Mouse (Mus musculus): ENCODE measurements around the gene Cplane1. TPM values are rescaled to one million over a fixed set of nuclear protein-coding genes. Genes with fewer than 3 reads are reported as not detected.
A peak's percentile ranks its signal among the peaks of the same experiment; 100 is the strongest.

The Cplane1 gene
- total RNA-seq (2012; rRNA removed) (2.9 and 3.4 TPM in 2 replicates), polyA plus RNA-seq (2012; ENCODE audit: insufficient read depth in 1 of 2, insufficient read length in 2 of 2, low read depth in 1 of 2, low replicate concordance in 2 of 2, missing spikeins in 1 of 2) (1 to 10 TPM in 1 of 2 experiments, not detected in 1; 6.3 TPM)

GRCm38 (mm10) chr15:8168591-8169265, at the start of gene Cplane1:
Gene Cplane1 (plus strand): TSS chr15:8169106.
- Histone ChIP-seq H3K79me2 (ENCODE audit: control insufficient read depth, insufficient read depth, low read length, poor library complexity) (peaks cover 2% of the 10 kb centered on the region; the same call in 1 of the 2 replicates), H3K36me3 (ENCODE audit: control insufficient read depth in 1 of 2, insufficient read depth in 2 of 2, low read length in 2 of 2) (peaks cover 0 to 2% of the 10 kb centered on the region in 2 experiments; a peak in 3 of 4 replicates), H3K9ac (ENCODE audit: control insufficient read depth, low read depth, low read length, poor library complexity, severe bottlenecking) (peak within 1 kb of the TSS; percentile 77), H3K27me3 (ENCODE audit: control insufficient read depth in 1 of 2, insufficient read depth in 2 of 2, low read length in 2 of 2) (no peaks in the 10 kb centered on the region), H3K4me3 (ENCODE audit: control insufficient read depth in 1 of 2, insufficient read depth in 1 of 2, low read depth in 2 of 2, low read length in 2 of 2) (peak within 1 kb of the TSS; percentile 71 to 98), H3K27ac (ENCODE audit: control insufficient read depth, low read depth, low read length) (peak within 1 kb of the TSS; percentile 40), H3K4me1 (ENCODE audit: control insufficient read depth in 1 of 2, insufficient read depth in 2 of 2, low read length in 2 of 2) (peaks cover 0 to 6% of the 10 kb centered on the region in 2 experiments; a peak in 2 of 4 replicates), H3K9me3 (replicated peaks; ENCODE audit: insufficient read depth, low read length) (no peaks in the 10 kb centered on the region)
- 0 out of 2 replicates have a peak, but pooled peaks have one; percentile 4 for TF ChIP-seq MEF2A (IDR thresholded peaks at IDR 0.05; ENCODE audit: extremely low read depth, insufficient replicate concordance, low read depth, low read length, poor library complexity, severe bottlenecking)
- TF ChIP-seq TCF12 (IDR thresholded peaks at IDR 0.05; ENCODE audit: low read depth, low read length): peak; percentile 66
- TF ChIP-seq CHD1 (IDR thresholded peaks at IDR 0.05; ENCODE audit: low read depth, low read length): peak; percentile 86
- TF ChIP-seq SIN3A (IDR thresholded peaks at IDR 0.05; ENCODE audit: low read length): peak; percentile 59; the same call in 1 of the 2 replicates
- no peak for TF ChIP-seq SMC3 (IDR thresholded peaks at IDR 0.05; ENCODE audit: low read depth, low read length)
- TF ChIP-seq MYC (IDR thresholded peaks at IDR 0.05; ENCODE audit: low read depth, low read length): no peak
- TF ChIP-seq GABPA (IDR thresholded peaks at IDR 0.05; ENCODE audit: low read depth, low read length): no peak
- TF ChIP-seq ZMIZ1 (IDR thresholded peaks at IDR 0.05; ENCODE audit: low read depth, low read length): peak; percentile 60
- peak; percentile 88 for TF ChIP-seq NELFE (IDR thresholded peaks at IDR 0.05; ENCODE audit: low read depth, low read length)
- peak; percentile 97 for TF ChIP-seq NRF1 (IDR thresholded peaks at IDR 0.05; ENCODE audit: insufficient read depth, low read depth, low read length, poor library complexity, severe bottlenecking)
- no peak for TF ChIP-seq RCOR1 (IDR thresholded peaks at IDR 0.05; ENCODE audit: low read depth, low read length)
- peak; percentile 69 for TF ChIP-seq MXI1 (IDR thresholded peaks at IDR 0.05; ENCODE audit: low read depth, low read length)
- peak; percentile 18; the same call in 1 of the 2 replicates for TF ChIP-seq MAX (IDR thresholded peaks at IDR 0.05; ENCODE audit: low read length)
- TF ChIP-seq USF1 (IDR thresholded peaks at IDR 0.05; ENCODE audit: low read depth, low read length): peak; percentile 86
- peak; percentile 69 for TF ChIP-seq HCFC1 (IDR thresholded peaks at IDR 0.05; ENCODE audit: low read depth, low read length)
- TF ChIP-seq POLR2AphosphoS2 (IDR thresholded peaks at IDR 0.05; ENCODE audit: low read length): peak; percentile 87; the same call in 1 of the 2 replicates
- peak; percentile 53; the same call in 1 of the 2 replicates for TF ChIP-seq ELF1 (IDR thresholded peaks at IDR 0.05; ENCODE audit: low read depth, low read length)
- TF ChIP-seq TBP (IDR thresholded peaks at IDR 0.05; ENCODE audit: low read depth, low read length): peak; percentile 61; the same call in 1 of the 2 replicates
- TF ChIP-seq POLR2A (IDR thresholded peaks at IDR 0.05; ENCODE audit: control insufficient read depth in 1 of 2, insufficient read depth in 1 of 2, low read depth in 1 of 2, low read length in 2 of 2, poor library complexity in 1 of 2): peak; percentile 91 to 97
- TF ChIP-seq CTCF (IDR thresholded peaks at IDR 0.05 in 2 of 3, conservative IDR thresholded peaks at IDR 0.05 in 1 of 3; ENCODE audit: control insufficient read depth in 1 of 3, insufficient read depth in 1 of 3, low read depth in 2 of 3, low read length in 3 of 3, poor library complexity in 1 of 3, severe bottlenecking in 1 of 3): 0 out of 6 replicates have a peak, but pooled peaks of 1 of the 3 experiments have one; percentile 11
- DNase-seq (ENCODE audit: low read depth, low spot score): peak; percentile 98

Measured in MEL (cell line).